Mouse (Mus musculus): ENCODE measurements around the gene Il17rb. TPM values are rescaled to one million over a fixed set of nuclear protein-coding genes. Genes with fewer than 3 reads are reported as not detected.

The Il17rb gene
- polyA plus RNA-seq, 1 experiment: 0.04 TPM

DNA sequence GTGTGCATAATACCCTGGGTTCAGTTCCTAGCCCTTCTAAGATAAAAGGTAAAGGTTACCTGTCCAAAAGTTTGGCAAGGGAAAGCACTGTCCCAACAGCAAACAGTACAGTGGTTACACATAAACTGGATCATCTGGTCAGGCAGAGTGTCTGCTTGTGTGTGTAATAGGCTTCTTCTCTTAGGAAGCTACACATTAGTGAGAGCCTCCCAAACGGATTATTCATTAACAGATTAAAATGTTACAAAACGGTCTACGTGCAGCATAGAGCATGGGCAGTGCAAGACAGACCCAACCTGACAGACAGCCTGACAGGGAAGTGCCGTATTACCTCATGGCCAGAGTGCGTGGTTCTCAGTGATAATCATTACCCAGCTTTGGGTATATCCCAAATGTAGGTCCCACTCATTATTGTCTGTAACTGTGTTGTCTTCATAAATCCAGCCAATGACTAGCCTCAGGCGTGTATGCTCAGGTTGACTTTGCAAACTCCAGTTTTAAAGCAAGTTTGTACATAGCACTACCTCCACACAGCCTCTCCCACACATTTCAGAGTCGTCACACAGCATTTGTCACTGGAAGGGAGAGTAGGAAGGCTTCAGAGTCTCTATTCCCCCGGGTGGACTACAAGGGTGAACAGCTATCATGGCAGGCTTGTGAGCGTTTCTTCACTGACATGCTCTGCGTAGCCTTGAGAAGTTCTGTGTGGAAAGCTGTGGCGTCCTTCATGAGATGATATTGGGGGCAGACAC is 12.5 kb downstream of the Il17rb start:
- H3K4me2 ChIP-seq (ENCODE audit: low read depth): no peak overlapping the region
- H3ac ChIP-seq (ENCODE audit: control insufficient read depth, insufficient read length): no peak overlapping the region
- no peaks in the 10 kb centered on the region for H3K79me2 ChIP-seq (ENCODE audit: control insufficient read depth, insufficient read depth)
- no peak overlapping the region for H3K4me3 ChIP-seq
- peaks cover 12% of the 10 kb centered on the region for H3K36me3 ChIP-seq (ENCODE audit: control insufficient read depth, insufficient read depth)
- H3K27me3 ChIP-seq (ENCODE audit: control insufficient read depth, insufficient read depth, insufficient read length): no peaks in the 10 kb centered on the region
- TF ChIP-seq E2F4 (IDR thresholded peaks at IDR 0.05; ENCODE audit: insufficient read depth) (no peak), CEBPB (IDR thresholded peaks at IDR 0.05; ENCODE audit: insufficient read depth, poor library complexity, severe bottlenecking) (no peak), MYOG (IDR thresholded peaks at IDR 0.05; ENCODE audit: control insufficient read depth in 1 of 3, insufficient read depth in 1 of 3, insufficient read length in 2 of 3, low read depth in 2 of 3) (no peak), POLR2A (IDR thresholded peaks at IDR 0.05; ENCODE audit: insufficient read length, low read depth) (no peak), TCF12 (IDR thresholded peaks at IDR 0.05; ENCODE audit: insufficient read depth, poor library complexity, severe bottlenecking) (no peak), SRF (IDR thresholded peaks at IDR 0.05; ENCODE audit: control insufficient read depth, insufficient read length, low read depth) (no peak), MYOD1 (IDR thresholded peaks at IDR 0.05; ENCODE audit: control insufficient read depth in 1 of 3, insufficient read length in 2 of 3, low read depth in 2 of 3) (no peak), USF1 (IDR thresholded peaks at IDR 0.05; ENCODE audit: low read depth) (no peak), REST (IDR thresholded peaks at IDR 0.05; ENCODE audit: insufficient read depth, insufficient read length) (no peak), MAX (IDR thresholded peaks at IDR 0.05; ENCODE audit: low read depth) (no peak), TCF3 (IDR thresholded peaks at IDR 0.05; ENCODE audit: insufficient read length, low read depth) (no peak), POLR2AphosphoS2 (IDR thresholded peaks at IDR 0.05; ENCODE audit: insufficient read length, low read depth) (no peak)

DNA sequence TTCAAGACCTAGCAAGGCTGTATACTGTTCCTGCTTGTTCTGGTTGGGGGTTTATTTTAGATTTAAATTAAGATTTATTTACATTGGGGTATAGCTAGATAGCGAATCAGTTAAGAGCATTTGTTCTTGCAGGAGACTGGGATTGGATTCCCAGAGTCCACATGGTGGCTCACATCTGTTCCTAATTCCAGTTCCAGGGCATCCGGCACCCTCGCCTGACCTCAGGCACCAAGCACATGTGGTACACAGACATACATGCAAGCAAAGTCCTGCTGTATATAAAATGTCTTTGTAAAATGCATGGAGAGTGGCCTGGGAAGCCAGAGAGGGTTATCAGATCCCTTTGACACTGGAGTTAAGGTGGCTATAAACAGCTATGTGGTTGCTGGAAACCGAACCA is 13.7 kb downstream of the Il17rb start:
- no peak overlapping the region for H3ac ChIP-seq (ENCODE audit: control insufficient read depth, insufficient read length)
- TF ChIP-seq REST (IDR thresholded peaks at IDR 0.05; ENCODE audit: insufficient read depth, insufficient read length): no peak
- TF ChIP-seq MYOG (IDR thresholded peaks at IDR 0.05; ENCODE audit: control insufficient read depth in 1 of 3, insufficient read depth in 1 of 3, insufficient read length in 2 of 3, low read depth in 2 of 3): no peak
- no peak for TF ChIP-seq E2F4 (IDR thresholded peaks at IDR 0.05; ENCODE audit: insufficient read depth)
- no peak for TF ChIP-seq MAX (IDR thresholded peaks at IDR 0.05; ENCODE audit: low read depth)
- no peak for TF ChIP-seq CEBPB (IDR thresholded peaks at IDR 0.05; ENCODE audit: insufficient read depth, poor library complexity, severe bottlenecking)
- no peak for TF ChIP-seq MYOD1 (IDR thresholded peaks at IDR 0.05; ENCODE audit: control insufficient read depth in 1 of 3, insufficient read length in 2 of 3, low read depth in 2 of 3)
- TF ChIP-seq SRF (IDR thresholded peaks at IDR 0.05; ENCODE audit: control insufficient read depth, insufficient read length, low read depth): no peak
- TF ChIP-seq TCF3 (IDR thresholded peaks at IDR 0.05; ENCODE audit: insufficient read length, low read depth): no peak
- no peak for TF ChIP-seq POLR2A (IDR thresholded peaks at IDR 0.05; ENCODE audit: insufficient read length, low read depth)
- TF ChIP-seq USF1 (IDR thresholded peaks at IDR 0.05; ENCODE audit: low read depth): no peak
- no peak for TF ChIP-seq POLR2AphosphoS2 (IDR thresholded peaks at IDR 0.05; ENCODE audit: insufficient read length, low read depth)
- TF ChIP-seq TCF12 (IDR thresholded peaks at IDR 0.05; ENCODE audit: insufficient read depth, poor library complexity, severe bottlenecking): no peak
- no peak overlapping the region for H3K4me2 ChIP-seq (ENCODE audit: low read depth)
- H3K4me3 ChIP-seq: no peak overlapping the region
- H3K36me3 ChIP-seq (ENCODE audit: control insufficient read depth, insufficient read depth): peaks cover 19% of the 10 kb centered on the region
- H3K27me3 ChIP-seq (ENCODE audit: control insufficient read depth, insufficient read depth, insufficient read length): no peaks in the 10 kb centered on the region
- no peaks in the 10 kb centered on the region for H3K79me2 ChIP-seq (ENCODE audit: control insufficient read depth, insufficient read depth)

DNA sequence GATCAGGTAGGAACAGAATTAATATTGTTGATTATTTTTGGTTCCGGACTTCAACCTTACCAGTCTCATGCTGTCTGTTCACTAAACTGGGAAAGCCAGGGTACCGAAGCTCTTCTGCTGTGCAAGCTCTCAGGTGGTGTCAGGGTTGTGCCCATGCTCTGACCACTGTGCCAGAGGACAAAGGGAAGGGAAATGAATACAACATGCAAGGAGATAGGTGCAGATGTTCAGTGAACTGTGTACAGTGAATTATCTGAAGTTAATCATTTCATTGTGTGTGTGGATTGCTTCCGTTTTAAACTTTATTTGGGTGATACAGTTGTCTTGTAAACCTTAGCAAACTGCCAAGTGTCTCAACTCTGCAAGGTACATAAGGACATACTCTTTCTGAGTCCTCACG is 20.4 kb downstream of the Il17rb start:
- no peak overlapping the region for H3ac ChIP-seq (ENCODE audit: control insufficient read depth, insufficient read length)
- no peaks in the 10 kb centered on the region for H3K79me2 ChIP-seq (ENCODE audit: control insufficient read depth, insufficient read depth)
- TF ChIP-seq TCF12 (IDR thresholded peaks at IDR 0.05; ENCODE audit: insufficient read depth, poor library complexity, severe bottlenecking) (no peak), TCF3 (IDR thresholded peaks at IDR 0.05; ENCODE audit: insufficient read length, low read depth) (no peak), POLR2A (IDR thresholded peaks at IDR 0.05; ENCODE audit: insufficient read length, low read depth) (no peak), POLR2AphosphoS2 (IDR thresholded peaks at IDR 0.05; ENCODE audit: insufficient read length, low read depth) (no peak), E2F4 (IDR thresholded peaks at IDR 0.05; ENCODE audit: insufficient read depth) (no peak)
- peaks cover 50% of the 10 kb centered on the region for H3K36me3 ChIP-seq (ENCODE audit: control insufficient read depth, insufficient read depth)
- H3K4me3 ChIP-seq: no peak overlapping the region
- H3K4me2 ChIP-seq (ENCODE audit: low read depth): no peak overlapping the region
- no peaks in the 10 kb centered on the region for H3K27me3 ChIP-seq (ENCODE audit: control insufficient read depth, insufficient read depth, insufficient read length)

DNA sequence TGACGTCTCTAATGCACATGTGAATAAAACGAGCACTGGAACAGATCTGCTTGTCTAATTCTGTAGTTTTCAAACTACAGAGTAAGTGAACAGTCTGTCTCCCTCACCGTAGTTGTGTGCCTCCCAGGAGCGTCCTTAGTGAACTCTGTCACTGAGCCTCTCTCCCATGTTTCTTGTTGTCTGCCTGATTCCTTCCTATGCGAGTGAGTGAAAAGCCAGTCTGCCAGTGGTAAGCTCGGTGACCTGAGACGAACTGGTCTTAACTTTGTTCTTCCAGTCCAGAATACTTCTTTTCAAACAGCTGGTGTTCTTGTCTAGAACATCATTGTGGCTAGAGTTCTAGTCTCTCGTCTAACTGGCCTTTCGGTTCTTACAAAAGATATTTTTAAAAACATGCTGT is 21.0 kb downstream of the Il17rb start:
- H3K79me2 ChIP-seq (ENCODE audit: control insufficient read depth, insufficient read depth): no peaks in the 10 kb centered on the region
- no peaks in the 10 kb centered on the region for H3K27me3 ChIP-seq (ENCODE audit: control insufficient read depth, insufficient read depth, insufficient read length)
- no peak overlapping the region for H3K4me3 ChIP-seq
- H3ac ChIP-seq (ENCODE audit: control insufficient read depth, insufficient read length): no peak overlapping the region
- H3K36me3 ChIP-seq (ENCODE audit: control insufficient read depth, insufficient read depth): peaks cover 51% of the 10 kb centered on the region
- no peak overlapping the region for H3K4me2 ChIP-seq (ENCODE audit: low read depth)
- TF ChIP-seq SRF (IDR thresholded peaks at IDR 0.05; ENCODE audit: control insufficient read depth, insufficient read length, low read depth): no peak
- TF ChIP-seq POLR2A (IDR thresholded peaks at IDR 0.05; ENCODE audit: insufficient read length, low read depth): no peak
- no peak for TF ChIP-seq REST (IDR thresholded peaks at IDR 0.05; ENCODE audit: insufficient read depth, insufficient read length)
- no peak for TF ChIP-seq POLR2AphosphoS2 (IDR thresholded peaks at IDR 0.05; ENCODE audit: insufficient read length, low read depth)
- TF ChIP-seq MYOG (IDR thresholded peaks at IDR 0.05; ENCODE audit: control insufficient read depth in 1 of 3, insufficient read depth in 1 of 3, insufficient read length in 2 of 3, low read depth in 2 of 3): no peak
- TF ChIP-seq CEBPB (IDR thresholded peaks at IDR 0.05; ENCODE audit: insufficient read depth, poor library complexity, severe bottlenecking): no peak
- no peak for TF ChIP-seq TCF3 (IDR thresholded peaks at IDR 0.05; ENCODE audit: insufficient read length, low read depth)
- TF ChIP-seq MAX (IDR thresholded peaks at IDR 0.05; ENCODE audit: low read depth): no peak
- no peak for TF ChIP-seq TCF12 (IDR thresholded peaks at IDR 0.05; ENCODE audit: insufficient read depth, poor library complexity, severe bottlenecking)
- no peak for TF ChIP-seq E2F4 (IDR thresholded peaks at IDR 0.05; ENCODE audit: insufficient read depth)
- TF ChIP-seq USF1 (IDR thresholded peaks at IDR 0.05; ENCODE audit: low read depth): no peak
- no peak for TF ChIP-seq MYOD1 (IDR thresholded peaks at IDR 0.05; ENCODE audit: control insufficient read depth in 1 of 3, insufficient read length in 2 of 3, low read depth in 2 of 3)

Measured in myocyte (in vitro differentiated cells).